Mouse (Mus musculus): Measurements from ENCODE around the gene Ube2q2. TPM values are rescaled to one million over a fixed set of nuclear protein-coding genes. Genes with fewer than 3 reads are reported as not detected.
A peak's percentile ranks its signal among the peaks of the same experiment; 100 is the strongest.

The Ube2q2 gene
- polyA plus RNA-seq, 1 experiment, result 11.4 TPM

DNA sequence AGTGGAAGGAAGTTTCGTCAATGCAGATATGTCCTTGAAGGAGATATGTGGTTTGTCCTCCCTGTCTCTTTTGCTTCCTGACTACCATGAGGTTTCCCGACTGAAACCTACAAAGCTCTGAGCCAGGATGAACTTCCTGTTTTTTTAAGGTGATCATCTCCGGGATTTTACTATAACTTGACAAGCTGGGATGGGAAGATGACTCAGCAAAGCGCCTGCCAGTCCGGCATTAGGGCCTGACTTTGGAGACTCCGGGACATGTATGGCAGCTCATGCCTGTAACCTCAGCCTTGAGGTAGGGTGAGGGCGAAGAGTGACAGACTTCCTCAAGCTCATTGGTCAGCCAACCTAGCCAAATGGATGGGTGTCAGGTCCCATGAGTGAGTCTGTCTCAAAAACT is 22.9 kb upstream of the Ube2q2 start:
- Histone ChIP-seq H3K9me3 (no peaks in the 10 kb centered on the region), H3K4me3 (replicated peaks) (peak overlapping the region; percentile 79), H3K36me3 (replicated peaks; ENCODE audit: low read length) (no peaks in the 10 kb centered on the region), H3K27me3 (replicated peaks) (no peaks in the 10 kb centered on the region), H3K4me1 (peaks cover 69% of the 10 kb centered on the region)
- TF ChIP-seq GATA1 (IDR thresholded peaks at IDR 0.05; ENCODE audit: borderline replicate concordance, low read length) (no peak), FLI1 (IDR thresholded peaks at IDR 0.05; ENCODE audit: low read length) (no peak)

DNA sequence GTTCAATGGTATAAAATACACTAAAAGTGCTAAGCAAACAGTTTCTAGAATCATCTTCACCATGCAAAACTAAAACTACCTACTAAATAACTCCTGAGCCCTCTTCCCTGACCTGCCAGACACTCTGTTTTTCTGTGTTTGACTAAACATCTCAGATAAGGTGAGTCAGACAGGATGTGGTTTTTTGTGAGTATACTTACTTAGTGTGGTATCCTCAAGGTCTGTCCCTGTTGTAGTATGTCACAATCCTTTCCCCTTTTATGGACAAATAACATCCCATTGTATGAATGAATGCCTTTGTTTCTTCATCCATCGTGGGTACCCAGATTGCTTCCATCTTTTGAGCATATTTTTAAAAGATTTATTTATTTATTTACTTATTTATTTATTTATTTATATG is 22.4 kb upstream of the Ube2q2 start:
- Histone ChIP-seq H3K4me1 (peaks cover 70% of the 10 kb centered on the region), H3K27me3 (replicated peaks) (no peaks in the 10 kb centered on the region), H3K9me3 (no peaks in the 10 kb centered on the region), H3K4me3 (replicated peaks) (peak overlapping the region; percentile 79), H3K36me3 (replicated peaks; ENCODE audit: low read length) (no peaks in the 10 kb centered on the region)
- no peak for TF ChIP-seq GATA1 (IDR thresholded peaks at IDR 0.05; ENCODE audit: borderline replicate concordance, low read length)
- no peak for TF ChIP-seq FLI1 (IDR thresholded peaks at IDR 0.05; ENCODE audit: low read length)

DNA sequence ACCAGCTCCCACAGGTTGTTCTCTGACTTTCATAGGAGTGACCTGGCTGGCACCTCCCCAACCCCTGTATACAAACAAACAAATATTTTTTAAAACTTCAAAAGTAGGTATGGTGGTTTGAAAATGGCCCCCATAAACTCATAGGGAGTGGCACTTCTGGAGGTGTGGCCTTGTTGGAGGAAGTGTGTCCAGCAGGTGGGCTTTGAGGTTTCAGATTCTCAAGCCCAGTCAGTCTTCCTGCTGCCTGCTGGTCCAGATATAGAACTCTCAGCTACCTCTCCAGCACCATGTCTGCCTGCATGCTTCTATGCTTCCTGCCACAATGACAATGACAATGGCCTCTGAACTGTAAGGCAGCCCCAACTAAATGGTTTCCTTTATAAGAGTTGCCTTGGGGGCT is 16.8 kb upstream of the Ube2q2 start:
- Histone ChIP-seq H3K4me3 (replicated peaks) (no peak overlapping the region), H3K4me1 (peaks cover 72% of the 10 kb centered on the region), H3K9me3 (no peaks in the 10 kb centered on the region), H3K36me3 (replicated peaks; ENCODE audit: low read length) (no peaks in the 10 kb centered on the region), H3K27me3 (replicated peaks) (no peaks in the 10 kb centered on the region)
- TF ChIP-seq GATA1 (IDR thresholded peaks at IDR 0.05; ENCODE audit: borderline replicate concordance, low read length) (no peak), FLI1 (IDR thresholded peaks at IDR 0.05; ENCODE audit: low read length) (no peak)

DNA sequence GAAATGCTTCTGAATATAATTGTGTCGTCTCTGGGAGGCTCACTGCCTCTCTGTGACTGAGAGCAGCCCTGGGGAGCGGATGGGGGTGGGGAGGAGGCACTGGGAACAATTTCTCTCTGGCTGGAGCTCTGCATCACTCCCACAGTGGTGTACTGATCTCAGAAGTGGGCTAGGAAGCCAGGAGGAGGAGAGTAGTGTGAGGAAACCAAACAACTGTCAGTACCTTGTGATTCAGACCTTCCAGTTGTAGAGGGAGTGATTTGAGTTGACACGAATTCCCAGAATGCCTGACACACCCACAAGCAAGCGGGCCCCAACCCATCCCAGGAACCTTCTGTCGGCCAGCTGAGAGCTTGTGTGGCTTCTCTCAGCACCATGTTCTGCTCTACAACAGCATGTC is 12.1 kb upstream of the Ube2q2 start:
- peaks cover 49% of the 10 kb centered on the region for H3K4me1 ChIP-seq
- H3K27me3 ChIP-seq (replicated peaks), result peaks cover 1% of the 10 kb centered on the region
- no peaks in the 10 kb centered on the region for H3K9me3 ChIP-seq
- H3K4me3 ChIP-seq (replicated peaks), result no peak overlapping the region
- H3K36me3 ChIP-seq (replicated peaks; ENCODE audit: low read length), result no peaks in the 10 kb centered on the region
- TF ChIP-seq GATA1 (IDR thresholded peaks at IDR 0.05; ENCODE audit: borderline replicate concordance, low read length) (no peak), FLI1 (IDR thresholded peaks at IDR 0.05; ENCODE audit: low read length) (no peak)

GRCm38 (mm10) chr9:55137112-55137511 is 11.5 kb upstream of the Ube2q2 start:
- Histone ChIP-seq H3K9me3 (no peaks in the 10 kb centered on the region), H3K27me3 (replicated peaks) (peaks cover 1% of the 10 kb centered on the region), H3K4me3 (replicated peaks) (no peak overlapping the region), H3K4me1 (peaks cover 44% of the 10 kb centered on the region), H3K36me3 (replicated peaks; ENCODE audit: low read length) (no peaks in the 10 kb centered on the region)
- TF ChIP-seq GATA1 (IDR thresholded peaks at IDR 0.05; ENCODE audit: borderline replicate concordance, low read length), result no peak
- no peak for TF ChIP-seq FLI1 (IDR thresholded peaks at IDR 0.05; ENCODE audit: low read length)

DNA sequence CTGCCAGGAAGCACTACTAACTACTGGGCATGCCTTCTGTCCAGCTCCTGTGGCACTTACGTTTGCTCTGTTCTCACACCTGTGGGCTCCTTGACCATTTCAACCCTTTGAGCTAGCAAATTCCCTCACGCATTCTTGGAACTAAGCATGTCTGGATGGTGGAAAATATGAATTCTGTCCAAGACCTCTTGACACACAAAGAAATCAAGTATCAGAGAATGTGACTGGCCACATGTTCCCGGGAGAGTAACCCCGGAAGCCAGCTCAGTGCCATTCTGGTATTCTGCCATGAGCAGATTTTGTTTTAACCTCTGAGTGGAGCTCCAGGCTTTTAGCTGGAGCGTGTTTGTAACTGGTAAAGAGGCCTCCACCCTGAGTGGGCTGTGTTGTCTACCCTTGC is 8.7 kb upstream of the Ube2q2 start:
- H3K36me3 ChIP-seq (replicated peaks; ENCODE audit: low read length), result no peaks in the 10 kb centered on the region
- H3K4me3 ChIP-seq (replicated peaks), result no peak overlapping the region
- H3K4me1 ChIP-seq, result peaks cover 30% of the 10 kb centered on the region
- H3K27me3 ChIP-seq (replicated peaks), result peaks cover 1% of the 10 kb centered on the region
- TF ChIP-seq GATA1 (IDR thresholded peaks at IDR 0.05; ENCODE audit: borderline replicate concordance, low read length), result no peak
- TF ChIP-seq FLI1 (IDR thresholded peaks at IDR 0.05; ENCODE audit: low read length), result no peak
- no peaks in the 10 kb centered on the region for H3K9me3 ChIP-seq

GRCm38 (mm10) chr9:55149499-55150278 is 1.0 kb downstream of the Ube2q2 start:
- peak overlapping the region; percentile 97 for H3K4me3 ChIP-seq (replicated peaks)
- peaks cover 16% of the 10 kb centered on the region for H3K36me3 ChIP-seq (replicated peaks; ENCODE audit: low read length)
- no peaks in the 10 kb centered on the region for H3K9me3 ChIP-seq
- TF ChIP-seq GATA1 (IDR thresholded peaks at IDR 0.05; ENCODE audit: borderline replicate concordance, low read length), result no peak
- H3K27me3 ChIP-seq (replicated peaks), result no peaks in the 10 kb centered on the region
- peaks cover 68% of the 10 kb centered on the region for H3K4me1 ChIP-seq

GRCm38 (mm10) chr9:55150279-55150726 is 1.6 kb downstream of the Ube2q2 start:
- H3K4me3 ChIP-seq (replicated peaks), result peak overlapping the region; percentile 97
- H3K4me1 ChIP-seq, result peaks cover 73% of the 10 kb centered on the region
- H3K27me3 ChIP-seq (replicated peaks), result no peaks in the 10 kb centered on the region
- H3K36me3 ChIP-seq (replicated peaks; ENCODE audit: low read length), result peaks cover 16% of the 10 kb centered on the region
- no peaks in the 10 kb centered on the region for H3K9me3 ChIP-seq
- no peak for TF ChIP-seq GATA1 (IDR thresholded peaks at IDR 0.05; ENCODE audit: borderline replicate concordance, low read length)
- no peak for TF ChIP-seq FLI1 (IDR thresholded peaks at IDR 0.05; ENCODE audit: low read length)

- no peaks in the 10 kb centered on the region for H3K9me3 ChIP-seq
- H3K27me3 ChIP-seq (replicated peaks), result no peaks in the 10 kb centered on the region
- TF ChIP-seq GATA1 (IDR thresholded peaks at IDR 0.05; ENCODE audit: borderline replicate concordance, low read length), result no peak
- TF ChIP-seq FLI1 (IDR thresholded peaks at IDR 0.05; ENCODE audit: low read length), result no peak
- peak overlapping the region; percentile 97 for H3K4me3 ChIP-seq (replicated peaks)
- peaks cover 16% of the 10 kb centered on the region for H3K36me3 ChIP-seq (replicated peaks; ENCODE audit: low read length)
- H3K4me1 ChIP-seq, result peaks cover 76% of the 10 kb centered on the region
These were observed 2.4 kb downstream of the Ube2q2 start for GRCm38 (mm10) chr9:55151096-55151495.

DNA sequence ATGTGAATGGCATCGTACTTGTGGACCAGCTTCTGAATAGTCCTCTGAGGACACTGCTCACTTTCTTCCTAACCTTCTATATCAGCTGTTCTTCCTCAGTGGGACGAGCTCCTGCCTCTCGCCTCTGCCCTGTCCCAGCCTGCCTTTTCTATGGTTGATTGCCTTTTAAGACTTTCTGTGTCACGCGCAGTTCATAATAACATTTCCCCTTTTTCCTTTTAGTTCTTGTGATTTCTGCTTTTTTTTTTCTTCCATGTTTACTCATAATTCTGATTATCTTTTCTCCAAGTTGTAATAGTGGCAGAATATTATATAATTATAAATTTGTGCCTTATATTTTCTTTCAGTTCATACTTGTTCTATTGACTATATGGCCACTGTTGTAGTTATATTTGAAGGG is 4.3 kb downstream of the Ube2q2 start:
- Histone ChIP-seq H3K36me3 (replicated peaks; ENCODE audit: low read length) (peaks cover 20% of the 10 kb centered on the region), H3K9me3 (no peaks in the 10 kb centered on the region), H3K4me1 (peaks cover 80% of the 10 kb centered on the region), H3K27me3 (replicated peaks) (no peaks in the 10 kb centered on the region), H3K4me3 (replicated peaks) (peak overlapping the region; percentile 53)
- no peak for TF ChIP-seq FLI1 (IDR thresholded peaks at IDR 0.05; ENCODE audit: low read length)
- TF ChIP-seq GATA1 (IDR thresholded peaks at IDR 0.05; ENCODE audit: borderline replicate concordance, low read length), result no peak

All from megakaryocyte, embryonic 14.5 days (primary cell).